In the genomic region with DNA sequence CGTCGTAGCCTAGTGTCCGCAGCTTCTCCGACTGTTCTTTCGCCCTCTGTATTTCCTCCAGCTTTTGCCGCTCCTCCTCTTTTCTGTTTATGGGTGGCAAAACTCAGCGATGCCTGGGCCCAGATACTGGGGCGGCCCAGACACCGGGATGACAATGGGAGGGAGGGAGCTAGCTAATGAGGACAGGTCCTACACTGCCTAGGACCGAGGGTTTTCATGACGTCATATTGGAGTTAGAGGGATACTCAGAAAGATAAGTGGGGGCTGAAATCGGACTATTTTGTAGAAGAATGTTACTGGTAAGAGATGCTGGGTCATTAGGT, we compare ENCODE assay signal across 1 mouse cellular context.
TF ChIP-seq lines count a peak whose summit lies in the region.

No protein-coding gene starts in this region.

TF ChIP-seq in CH12.LX, 34 proteins besides CTCF, POLR2A, EP300 and RAD21:
- TF ChIP-seq MYC (IDR thresholded peaks at IDR 0.05; ENCODE audit: low read depth, low read length) (no peak), CHD1 (IDR thresholded peaks at IDR 0.05; ENCODE audit: low read depth, low read length) (peak; percentile 36; the same call in 1 of the 2 replicates)
